Mouse (Mus musculus) mesoderm, embryonic 11.5 days (tissue): ENCODE data around the gene Tas2r140.

Experiments
- DNase-seq: peaks from one replicate; pipeline ENCODE4 v3.0.0-alpha.2; 2012; ENCODE audit warnings: low read depth, low spot score

The Tas2r140 gene

DNA sequence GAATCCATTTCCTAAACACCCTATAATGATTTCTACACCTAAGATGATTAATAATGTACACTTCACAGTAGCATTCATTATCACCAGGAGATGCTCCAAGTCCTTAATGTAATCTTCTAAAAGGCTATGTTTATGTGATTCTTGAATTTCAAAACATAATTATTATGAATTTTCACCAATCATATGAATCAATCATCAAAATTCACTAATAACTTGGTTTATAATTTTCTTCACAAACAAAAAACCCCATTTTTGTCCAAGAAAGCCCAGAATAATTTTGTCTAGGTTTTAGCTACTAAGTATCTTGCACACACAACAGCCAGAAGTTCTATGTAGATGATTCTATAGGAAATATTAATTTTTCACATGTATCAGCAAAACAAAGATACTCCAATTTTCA, at the start of gene Tas2r140:
TSS of gene Tas2r140 (minus strand) at position 101 of the 400 bp plus-strand sequence.
- DNase-seq, result no peak

DNA sequence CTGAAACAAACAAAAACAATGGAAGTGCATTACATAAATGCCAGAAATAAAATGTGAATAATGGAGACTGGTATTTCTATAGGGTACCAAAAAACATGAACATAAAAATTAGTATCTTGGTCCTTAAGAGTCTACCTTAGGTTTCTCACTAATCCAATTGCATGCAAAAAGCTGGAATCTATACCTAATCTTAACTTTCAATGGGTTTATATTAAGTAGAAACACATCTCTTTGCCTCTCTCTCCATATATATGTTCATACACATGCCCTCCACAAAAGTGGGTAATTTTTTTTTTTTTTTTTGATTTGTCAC, 48.9 kb upstream of the Tas2r140 start, which contains the start of gene Smim10l1:
TSS of gene Smim10l1 (plus strand) at position 301 of the 313 bp plus-strand sequence.
- DNase-seq, result no peak

DNA sequence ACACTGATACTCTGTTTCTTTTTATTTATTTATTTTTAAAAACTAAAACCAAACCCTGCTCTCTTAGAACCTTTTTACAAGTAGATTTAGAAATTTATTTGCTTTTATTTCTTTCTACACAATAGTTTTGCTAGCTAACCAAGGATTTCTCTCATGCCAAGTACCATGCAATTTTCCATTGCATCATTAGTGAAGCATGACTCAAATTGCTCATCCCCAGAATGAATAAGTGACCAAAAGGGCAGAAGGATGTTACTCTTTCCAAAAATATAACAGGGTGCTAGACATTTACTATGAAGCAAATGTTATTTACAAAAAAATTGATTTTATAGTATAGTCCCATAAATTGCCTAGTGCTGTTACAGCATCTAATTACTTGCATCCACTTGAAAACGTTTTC, 46.8 kb upstream of the Tas2r140 start:
- DNase-seq, result no peak

DNA sequence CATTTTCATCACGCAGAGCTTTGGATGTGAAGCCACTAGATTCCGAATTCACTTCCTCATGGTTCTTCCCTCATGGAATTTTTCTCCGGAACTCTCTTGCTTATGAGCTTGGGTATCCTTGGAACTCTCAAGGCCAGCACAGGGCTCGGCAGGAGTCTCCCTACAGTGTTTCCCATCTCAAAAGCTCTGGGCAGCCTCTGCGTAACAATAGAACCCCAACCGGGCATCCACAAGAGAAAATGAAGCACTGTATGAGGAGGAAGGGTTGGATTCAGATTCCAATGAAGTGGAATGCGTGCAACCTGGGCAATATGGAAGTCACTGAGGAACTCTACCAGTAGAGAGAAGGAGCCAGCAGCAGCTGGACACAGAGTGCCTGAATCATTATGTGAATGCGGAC, 36.6 kb upstream of the Tas2r140 start:
- DNase-seq, result no peak

DNA sequence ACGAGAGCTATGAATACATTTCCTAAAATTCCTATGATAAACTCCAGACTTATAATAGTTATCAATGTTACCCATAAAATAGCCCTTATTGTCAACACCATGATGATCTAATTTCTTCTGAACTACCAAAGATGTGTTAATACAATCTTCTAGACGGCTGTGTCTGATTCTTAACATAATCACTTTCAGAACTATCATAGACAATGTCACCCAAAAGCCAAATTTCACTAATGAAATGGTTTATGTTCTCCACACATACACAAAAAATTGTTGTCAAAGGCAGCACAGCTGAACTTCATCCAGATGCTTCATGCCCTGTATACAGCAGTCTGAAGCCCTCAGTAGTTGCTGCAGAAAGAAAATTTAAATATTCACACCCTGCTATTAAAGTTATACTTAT, 18.6 kb downstream of the Tas2r140 start, which contains the start of gene Tas2r103:
TSS of gene Tas2r103 (minus strand) at position 101 of the 400 bp plus-strand sequence.
- DNase-seq, result no peak
